Mouse (Mus musculus): ENCODE data around the gene Hist2h3c1.
"Not testable (repeated sequence)": the region's sequence is repeated elsewhere in the genome, so short reads cannot be mapped to it uniquely, and the experiment has no call there.

Gene Hist2h3c1

DNA sequence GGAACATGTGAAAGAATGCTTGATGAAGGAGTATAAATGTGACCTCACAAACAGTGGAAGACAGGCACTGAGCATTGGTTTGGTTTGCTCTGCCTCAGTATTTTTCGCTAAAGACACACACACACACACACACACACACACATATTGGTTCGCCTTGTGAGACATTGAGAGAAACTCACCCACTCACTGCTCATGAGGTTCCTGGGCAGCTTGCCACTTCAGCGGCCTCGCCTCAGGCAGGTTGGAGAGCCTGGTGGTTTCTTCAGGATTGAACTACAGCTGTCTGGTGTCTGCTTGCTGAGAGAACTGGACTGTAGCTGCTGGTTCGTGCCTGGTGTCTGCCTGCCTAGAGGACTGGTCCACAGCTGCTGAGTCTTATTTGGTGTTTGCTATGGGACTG lies 13.7 kb downstream of the Hist2h3c1 start:
- DNase-seq (ENCODE audit: low spot score): no peak

DNA sequence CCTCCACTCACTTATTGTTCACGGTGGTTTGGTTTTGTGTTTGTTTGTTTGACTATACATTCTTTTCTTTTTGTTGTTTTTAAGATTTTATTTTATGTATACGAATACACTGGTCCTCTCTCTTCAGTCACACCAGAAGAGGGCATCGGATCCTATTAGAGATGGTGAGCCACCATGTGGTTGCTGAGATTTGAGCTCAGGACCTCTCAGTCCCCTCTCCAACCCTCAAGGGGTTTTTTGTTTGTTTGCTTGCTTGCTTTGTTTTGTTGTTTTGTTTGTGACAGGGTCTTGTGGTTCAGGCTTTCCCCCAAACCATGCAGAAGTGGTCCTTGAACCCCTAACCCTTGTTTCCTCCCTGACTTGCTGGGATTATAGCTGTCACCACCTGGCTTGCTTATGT lies 15.1 kb downstream of the Hist2h3c1 start:
- DNase-seq (ENCODE audit: low spot score): no peak

DNA sequence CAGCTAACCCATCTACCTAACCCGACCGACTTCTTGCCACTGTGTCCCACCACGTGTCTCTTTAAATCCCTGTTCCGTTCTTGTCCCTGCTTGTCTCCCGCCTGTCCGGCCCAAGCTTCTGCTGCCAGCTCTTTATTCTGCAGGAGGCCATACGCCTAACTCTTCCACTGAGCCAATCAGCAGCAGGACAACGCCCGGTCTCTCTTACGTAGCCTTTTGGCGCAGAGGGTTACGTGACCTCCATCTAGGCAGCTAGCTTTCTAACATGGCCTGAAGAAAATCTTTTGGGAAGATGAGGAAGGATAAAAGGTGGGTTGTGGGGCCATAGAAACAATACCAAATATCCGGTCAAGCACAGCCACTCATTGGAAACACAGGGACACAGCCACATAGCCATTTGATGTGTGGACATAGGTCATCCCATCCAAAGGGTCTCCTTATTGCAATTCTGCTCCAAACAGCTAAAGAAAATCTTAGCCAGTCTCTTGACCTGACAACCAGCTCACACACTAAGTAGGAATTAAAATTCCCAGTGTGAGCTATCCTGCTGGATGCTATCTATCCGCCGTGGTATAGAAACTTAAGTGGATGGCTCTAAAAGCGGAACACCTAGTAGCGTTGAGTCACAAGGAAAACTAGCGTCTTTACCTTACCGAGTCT lies 15.9 kb downstream of the Hist2h3c1 start:
- peak; percentile 89 for DNase-seq (ENCODE audit: low spot score)

DNA sequence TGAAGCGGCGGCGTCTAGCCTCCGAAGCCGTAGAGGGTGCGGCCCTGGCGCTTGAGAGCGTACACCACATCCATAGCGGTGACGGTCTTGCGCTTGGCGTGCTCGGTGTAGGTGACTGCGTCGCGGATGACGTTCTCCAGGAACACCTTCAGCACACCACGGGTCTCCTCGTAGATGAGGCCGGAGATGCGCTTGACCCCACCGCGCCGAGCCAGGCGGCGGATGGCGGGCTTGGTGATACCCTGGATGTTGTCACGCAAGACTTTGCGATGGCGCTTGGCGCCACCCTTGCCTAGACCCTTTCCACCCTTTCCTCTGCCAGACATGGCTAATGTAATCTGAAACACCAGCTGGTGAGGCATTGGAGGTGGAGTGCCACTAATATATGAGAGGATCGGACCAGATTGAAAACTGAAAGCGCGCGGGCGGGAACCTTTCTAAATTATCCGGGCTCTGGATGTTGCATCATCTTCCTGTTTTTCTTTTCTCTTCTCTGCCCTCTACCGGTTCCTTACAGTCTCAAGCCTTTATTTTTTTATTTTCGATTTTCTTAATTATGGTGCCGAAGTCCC lies 16.6 kb downstream of the Hist2h3c1 start, which contains the start of gene Hist2h4:
Gene Hist2h4, minus strand, starts transcription at position 333 of the 572 bp plus-strand sequence.
- DNase-seq (ENCODE audit: low spot score): peak; percentile 96

DNA sequence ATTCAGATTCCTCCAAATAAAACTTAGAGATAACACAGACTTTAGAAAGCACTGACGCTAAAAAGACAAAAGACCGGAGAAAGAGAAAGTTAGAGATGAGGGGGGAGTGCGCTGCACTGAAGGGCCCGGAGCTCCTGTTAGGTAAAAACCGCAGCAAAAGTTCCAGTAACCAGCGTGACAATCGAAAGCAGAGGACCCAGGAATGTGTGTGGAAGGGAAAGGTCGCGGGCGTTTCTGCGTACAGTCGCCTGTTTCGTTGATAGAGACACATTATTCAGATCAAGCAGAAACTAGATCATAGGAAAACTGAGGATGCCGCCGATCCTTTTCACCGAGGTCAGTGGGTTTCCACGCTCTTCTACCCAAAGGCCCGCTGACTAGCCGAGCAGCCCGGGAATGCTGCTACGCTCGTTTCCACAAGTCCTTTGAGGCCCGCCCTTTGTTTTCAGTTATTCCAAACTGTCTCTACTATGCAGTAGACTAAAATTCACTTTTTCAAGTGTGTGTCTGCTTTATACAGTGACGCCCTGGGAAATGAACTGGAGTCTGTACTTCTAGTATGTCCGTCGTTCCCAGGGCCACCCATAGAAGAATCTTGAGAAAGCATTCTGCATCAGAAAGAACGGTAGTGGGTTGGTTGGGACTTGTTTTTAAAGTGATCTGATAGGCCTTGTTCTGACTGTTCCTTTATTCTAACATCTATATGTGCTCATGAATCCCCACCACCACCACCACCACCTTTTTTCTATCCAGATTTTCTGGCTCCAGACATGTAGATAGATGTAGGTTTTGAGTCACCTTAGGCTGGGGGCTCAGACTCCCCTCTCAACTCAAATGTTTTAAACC lies 17.3 kb downstream of the Hist2h3c1 start:
- peak; percentile 62 for DNase-seq (ENCODE audit: low spot score)

DNA sequence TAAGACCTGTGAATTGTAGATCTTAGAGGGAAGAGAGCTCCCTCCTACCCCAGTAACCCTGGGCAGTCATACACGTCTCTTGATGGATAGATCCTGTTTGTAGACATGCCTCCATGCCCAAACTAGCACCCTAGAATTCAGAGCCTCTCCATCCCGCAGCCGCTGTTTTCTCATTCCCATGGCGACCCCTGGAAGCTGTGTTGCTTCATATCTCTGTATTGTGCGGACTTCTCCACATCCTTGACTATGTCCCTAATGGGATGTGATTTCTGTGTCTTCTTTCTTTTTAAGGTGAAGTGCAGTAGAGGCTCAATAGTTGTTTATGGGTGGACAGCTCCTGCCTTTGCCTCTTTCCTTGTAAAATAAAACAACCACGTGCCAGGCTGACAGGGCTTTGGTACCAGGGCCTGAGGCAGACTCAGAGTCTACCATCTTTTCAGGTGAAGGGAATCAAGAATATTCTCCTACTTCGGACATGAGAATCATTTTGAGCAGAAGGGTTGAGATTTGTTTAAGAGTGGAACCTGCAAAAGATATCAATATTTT lies 18.0 kb downstream of the Hist2h3c1 start:
- no peak for DNase-seq (ENCODE audit: low spot score)

DNA sequence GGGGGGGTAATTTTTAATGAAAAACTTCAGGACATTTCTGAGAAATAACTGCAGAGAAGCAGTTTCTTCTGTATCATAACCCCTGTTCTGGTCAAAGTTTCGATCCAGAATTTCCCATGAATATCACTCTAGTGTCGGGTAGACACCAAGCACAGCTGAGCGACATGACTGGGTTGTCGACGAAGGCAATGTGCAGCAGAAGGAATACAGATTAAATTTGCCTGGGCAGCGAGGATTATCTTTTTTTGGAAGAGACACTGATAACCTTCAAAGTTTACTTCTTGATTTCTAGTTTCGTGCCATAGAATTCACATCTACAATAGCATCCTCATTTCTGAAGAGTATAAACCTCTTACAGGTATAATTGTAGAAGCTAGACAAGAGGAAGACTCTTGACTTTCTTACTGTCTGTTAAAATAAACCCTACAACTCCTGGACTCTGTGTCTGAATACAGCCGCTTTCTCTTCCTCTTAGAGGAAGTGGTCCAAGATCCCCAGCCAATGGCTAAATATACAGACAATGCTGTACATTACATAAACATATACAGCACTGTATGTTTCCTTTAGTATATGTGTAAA lies 19.7 kb downstream of the Hist2h3c1 start:
- DNase-seq (ENCODE audit: low spot score): no peak

DNA sequence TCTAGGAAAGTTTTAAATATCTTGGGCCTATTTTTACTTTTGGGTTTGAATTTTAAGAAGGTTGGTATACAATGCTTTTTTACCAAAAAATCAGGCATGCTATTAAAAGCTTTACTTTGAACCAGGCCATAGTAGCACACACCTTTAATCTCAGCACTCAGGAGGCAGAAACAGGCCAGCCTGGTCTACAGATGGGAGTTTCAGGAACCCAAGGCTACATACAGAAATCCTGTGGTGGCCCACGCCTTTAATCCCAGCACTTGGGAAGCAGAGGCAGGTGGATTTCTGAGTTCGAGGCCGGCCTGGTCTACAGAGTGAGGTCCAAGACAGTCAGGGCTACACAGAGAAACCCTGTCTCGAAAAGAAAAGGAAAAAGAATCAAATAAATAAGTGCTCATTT lies 21.1 kb downstream of the Hist2h3c1 start:
- DNase-seq (ENCODE audit: low spot score): no peak

DNA sequence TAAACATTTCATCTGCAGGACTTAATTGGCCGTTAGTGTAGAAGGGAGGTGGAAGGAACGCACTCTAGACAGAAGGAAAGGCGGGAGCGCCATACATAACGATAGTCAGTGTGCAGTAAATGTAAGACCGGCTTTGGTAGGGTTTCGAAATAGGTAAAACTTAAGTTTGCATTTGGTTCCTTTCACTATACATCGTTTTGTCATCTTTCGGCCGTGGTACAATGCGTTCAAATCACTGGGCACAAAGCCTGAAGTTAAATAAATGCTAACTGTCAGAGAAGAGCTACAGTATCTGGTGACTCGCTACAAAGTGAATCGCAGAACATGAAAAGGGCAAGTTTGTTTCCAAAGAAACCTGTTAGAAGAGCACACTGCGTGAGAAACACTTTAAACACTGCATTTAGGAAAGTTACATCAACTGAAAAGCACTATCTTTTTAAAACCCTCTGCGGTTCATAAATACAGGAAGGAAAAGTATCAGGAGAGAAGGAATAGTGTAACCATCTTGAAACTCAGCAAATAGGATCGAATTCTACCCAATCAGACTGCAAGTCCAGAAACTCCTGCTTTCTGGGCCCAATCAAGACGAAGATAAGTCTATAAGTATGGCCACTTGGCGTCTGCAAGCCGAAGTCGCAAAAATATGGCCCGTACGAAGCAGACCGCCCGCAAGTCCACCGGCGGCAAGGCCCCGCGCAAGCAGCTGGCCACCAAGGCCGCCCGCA lies 21.7 kb downstream of the Hist2h3c1 start, which contains the start of gene Hist2h3b:
Gene Hist2h3b, plus strand, starts transcription at position 604 of the 725 bp plus-strand sequence.
- DNase-seq (ENCODE audit: low spot score): peak; percentile 80

DNA sequence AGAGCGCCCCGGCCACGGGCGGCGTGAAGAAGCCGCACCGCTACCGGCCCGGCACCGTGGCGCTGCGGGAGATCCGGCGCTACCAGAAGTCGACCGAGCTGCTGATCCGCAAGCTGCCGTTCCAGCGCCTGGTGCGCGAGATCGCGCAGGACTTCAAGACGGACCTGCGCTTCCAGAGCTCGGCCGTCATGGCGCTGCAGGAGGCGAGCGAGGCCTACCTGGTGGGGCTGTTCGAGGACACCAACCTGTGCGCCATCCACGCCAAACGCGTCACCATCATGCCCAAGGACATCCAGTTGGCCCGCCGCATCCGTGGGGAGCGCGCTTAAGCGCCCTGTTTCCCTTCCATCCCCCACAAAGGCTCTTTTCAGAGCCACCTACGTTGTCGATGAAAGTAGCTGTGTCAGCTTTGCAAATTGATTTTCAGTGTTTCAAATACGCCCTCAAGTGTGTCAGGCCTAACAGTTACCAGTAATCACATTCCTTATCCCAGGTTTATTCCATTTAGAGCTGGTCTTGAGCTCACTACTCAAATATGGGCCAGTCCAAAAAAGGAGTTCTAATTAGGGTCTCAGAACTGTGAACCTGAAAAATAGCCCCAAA lies 22.4 kb downstream of the Hist2h3c1 start:
- DNase-seq (ENCODE audit: low spot score): not testable (repeated sequence)

DNA sequence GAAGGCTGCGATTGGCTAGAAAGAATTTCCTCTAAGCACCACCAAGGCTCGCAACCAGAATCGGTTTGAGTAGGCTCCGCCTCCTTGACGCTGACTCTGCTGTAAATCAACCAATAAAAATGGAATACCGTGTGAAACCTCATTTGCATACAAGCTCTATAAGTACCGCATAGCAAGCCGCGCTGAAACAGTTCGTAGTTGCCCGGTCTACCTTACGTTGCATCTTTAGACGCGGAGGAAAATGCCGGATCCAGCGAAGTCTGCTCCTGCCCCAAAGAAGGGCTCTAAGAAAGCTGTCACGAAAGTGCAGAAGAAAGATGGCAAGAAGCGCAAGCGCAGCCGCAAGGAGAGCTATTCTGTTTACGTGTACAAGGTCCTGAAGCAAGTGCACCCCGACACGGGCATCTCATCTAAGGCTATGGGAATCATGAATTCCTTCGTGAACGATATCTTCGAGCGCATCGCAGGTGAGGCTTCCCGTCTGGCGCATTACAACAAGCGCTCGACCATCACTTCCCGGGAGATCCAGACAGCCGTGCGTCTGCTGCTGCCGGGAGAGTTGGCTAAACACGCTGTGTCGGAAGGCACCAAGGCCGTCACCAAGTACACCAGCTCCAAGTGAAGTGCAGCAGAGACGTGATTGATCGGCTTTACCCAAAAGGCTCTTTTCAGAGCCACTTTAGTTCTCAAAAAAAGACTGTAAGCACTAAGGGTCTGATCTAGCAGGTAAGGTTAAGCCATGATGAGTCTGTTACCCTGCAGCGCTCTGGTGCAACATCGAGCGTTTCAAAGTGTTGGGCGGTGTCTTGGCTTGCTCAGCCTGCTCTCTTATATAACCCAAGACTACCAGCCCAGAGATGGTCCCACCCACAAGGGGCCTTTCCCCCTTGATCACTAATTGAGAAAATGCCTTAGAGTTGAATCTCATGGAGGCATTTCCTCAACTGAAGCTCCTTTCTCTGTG lies 23.3 kb downstream of the Hist2h3c1 start, which contains the start of gene Hist2h2bb:
Gene Hist2h2bb, plus strand, starts transcription at position 242 of the 964 bp plus-strand sequence.
- DNase-seq (ENCODE audit: low spot score): peak; percentile 90

DNA sequence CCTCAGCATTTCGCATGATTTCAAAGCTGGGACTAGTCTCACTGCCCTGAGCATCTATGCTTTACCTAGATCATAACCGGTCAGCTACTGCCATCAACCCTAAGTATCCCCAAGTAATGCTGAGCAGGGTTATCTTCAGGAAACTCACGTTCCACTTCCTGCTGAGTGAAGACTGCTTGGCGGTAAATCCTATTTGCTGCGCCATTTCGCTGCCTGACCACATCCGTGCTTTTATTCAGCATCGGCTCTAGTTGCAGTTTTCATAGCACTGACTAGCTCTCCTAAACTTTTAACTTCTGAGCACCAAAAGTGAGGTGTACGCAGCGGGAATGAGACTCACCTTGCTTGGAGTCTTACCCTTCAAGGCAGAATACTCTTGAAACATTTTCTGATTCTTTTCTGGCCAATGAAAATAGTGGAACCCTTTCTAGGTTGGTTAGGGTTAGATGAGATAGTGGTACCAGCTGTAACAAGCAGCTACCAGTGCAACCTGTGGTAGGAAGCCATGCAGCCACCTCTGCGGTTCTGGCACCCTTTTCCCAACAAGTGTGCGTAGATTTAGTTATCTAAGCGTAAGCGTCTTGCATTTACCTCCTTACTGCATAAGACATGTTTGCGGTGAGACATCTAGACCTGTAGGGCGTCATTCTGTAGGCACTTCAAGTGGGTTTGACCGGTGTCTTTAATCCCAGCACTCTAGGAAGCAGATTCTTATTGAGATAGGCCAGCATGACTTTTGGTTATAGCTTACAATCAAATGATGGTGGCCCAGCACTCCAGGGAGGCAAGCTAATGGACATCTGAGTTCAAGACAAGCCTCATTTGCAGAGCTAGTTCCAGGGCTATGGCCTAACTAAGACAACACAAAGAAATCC lies 27.3 kb downstream of the Hist2h3c1 start:
- no peak for DNase-seq (ENCODE audit: low spot score)

DNA sequence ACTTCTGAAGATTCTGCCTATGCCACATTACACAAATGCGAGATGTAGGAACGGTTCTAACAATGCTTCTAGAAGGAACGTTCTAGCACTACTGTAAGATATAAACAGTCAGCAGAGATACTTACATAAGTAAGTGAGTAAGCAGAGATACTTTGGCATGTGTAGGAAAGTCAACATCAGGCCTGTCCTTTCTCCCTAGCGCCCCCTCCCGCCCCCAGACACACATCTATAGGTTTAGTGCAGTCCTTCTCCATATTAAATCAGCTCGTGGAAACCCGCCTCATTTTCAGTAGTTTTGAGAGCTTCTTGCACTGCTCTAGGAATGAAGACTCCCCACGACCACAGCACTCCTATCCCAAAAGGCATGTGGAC lies 30.9 kb downstream of the Hist2h3c1 start:
- no peak for DNase-seq (ENCODE audit: low spot score)

DNA sequence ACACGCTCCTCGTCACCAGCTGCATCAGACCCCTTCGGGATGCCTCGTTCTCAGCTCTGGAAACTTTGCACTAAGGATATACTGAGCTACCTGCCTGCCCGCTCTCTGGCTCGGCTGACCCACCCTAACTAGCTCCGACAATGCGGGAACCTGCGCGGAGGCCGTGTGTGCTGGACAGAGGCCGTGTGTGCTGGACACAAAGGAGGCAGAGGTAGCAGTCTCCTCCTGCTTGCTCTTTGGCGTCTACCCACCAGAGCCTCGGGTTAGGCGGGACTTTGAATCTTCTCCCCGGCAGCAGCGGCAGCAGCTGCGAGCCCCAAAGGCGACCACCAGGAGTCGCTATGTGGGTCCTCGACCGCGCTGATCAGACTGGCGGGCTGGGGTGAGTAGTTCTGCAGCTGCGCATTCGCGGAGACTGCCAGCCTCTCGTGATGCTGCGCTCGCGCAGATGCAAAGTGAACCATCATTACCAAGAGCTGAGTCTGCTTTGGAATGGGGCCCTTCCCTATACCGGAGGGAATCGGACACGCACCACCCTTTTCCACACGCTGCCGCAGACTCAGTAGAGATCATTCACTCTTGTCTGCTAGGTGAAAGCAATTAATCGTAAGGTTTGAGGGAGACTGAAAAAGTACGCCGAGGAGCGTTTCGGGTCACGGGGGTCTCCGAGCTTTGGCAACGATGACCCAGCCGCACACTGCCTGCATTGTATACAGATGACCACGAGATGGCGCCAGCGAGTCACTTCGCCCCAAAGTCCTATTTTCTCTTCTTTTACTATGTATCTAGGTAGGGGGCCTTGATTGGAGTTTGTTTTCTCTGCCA lies 31.5 kb downstream of the Hist2h3c1 start:
- DNase-seq (ENCODE audit: low spot score): peak; percentile 92

DNA sequence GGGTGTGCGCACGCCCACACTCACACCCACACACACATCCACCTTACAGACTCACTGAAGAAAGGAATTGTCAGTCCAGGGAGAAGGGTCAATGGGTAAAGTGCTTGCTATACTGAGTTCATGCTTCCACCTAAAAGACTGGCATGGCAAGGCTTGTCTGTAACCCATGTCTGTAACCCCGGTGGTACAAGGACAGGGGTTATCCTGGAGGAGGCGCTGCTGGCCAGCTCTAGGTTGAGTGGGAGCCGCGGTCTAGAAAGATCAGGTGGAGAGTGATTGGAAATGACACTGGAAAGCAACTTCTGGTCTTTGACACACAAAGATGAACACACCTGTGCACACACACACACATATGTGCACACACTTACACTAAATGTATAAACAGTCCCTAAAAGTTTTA lies 34.2 kb downstream of the Hist2h3c1 start:
- DNase-seq (ENCODE audit: low spot score): no peak

DNA sequence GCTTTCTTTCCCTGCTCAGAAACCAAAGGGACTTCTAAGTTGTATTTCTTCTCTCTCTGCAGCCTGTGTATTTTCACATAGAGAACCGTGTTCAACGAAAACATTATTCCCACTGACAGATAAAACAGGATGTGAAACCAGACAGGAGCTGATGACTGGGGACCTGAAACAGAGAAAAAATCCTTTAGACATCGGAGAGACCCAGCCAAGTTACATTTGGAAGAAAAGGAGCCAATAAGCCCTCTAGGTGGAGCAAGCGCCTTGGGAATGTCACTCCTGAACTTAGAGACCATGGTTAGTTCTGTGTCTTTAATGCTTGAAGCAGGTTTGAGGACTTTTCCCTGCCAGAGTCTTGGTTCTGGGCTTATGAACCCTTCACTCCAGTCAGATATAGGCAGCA lies 38.0 kb downstream of the Hist2h3c1 start:
- no peak for DNase-seq (ENCODE audit: low spot score)

DNA sequence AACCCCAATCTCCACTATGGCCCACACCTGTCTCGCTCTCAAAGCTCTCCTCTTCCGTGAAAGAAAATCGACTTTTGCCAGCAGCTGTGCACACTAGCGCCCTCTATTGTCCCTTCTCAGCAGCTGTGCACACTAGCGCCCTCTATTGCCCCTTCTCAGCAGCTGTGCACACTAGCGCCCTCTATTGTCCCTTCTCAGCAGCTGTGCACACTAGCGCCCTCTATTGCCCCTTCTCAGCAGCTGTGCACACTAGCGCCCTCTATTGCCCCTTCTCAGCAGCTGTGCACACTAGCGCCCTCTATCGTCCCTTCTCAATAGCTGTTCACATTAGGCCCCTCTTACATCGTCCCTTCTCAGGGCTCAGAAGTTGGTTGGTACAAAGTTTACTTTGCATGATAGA lies 40.8 kb downstream of the Hist2h3c1 start:
- DNase-seq (ENCODE audit: low spot score): not testable (repeated sequence)

DNA sequence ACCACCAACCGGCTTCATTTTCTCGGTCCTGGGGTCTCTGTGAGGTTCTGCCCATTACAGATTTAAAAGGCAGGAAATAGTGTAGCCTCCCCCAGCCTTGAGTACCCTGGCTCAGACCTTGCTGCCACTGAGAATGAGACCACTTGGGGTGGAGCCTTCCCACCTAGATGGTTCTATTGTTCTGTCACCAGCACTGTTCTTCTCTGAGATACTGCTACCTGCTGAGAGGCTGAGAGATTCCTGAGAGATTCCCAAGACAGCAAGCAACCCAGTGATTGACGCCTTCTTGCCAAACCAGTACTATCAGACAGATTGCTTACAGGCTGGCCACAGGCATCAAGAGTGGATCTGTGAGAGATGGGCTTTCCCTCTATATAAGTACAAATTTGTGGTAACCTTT lies 42.7 kb downstream of the Hist2h3c1 start:
- DNase-seq (ENCODE audit: low spot score): no peak

Measured in urinary bladder, postnatal 14 days (tissue).